Mouse (Mus musculus) MEL (cell line): Measurements from ENCODE around the gene 2410002F23Rik. TPM values are rescaled to one million over a fixed set of nuclear protein-coding genes. Genes with fewer than 3 reads are reported as not detected.
A peak's percentile ranks its signal among the peaks of the same experiment; 100 is the strongest.

Experiments
- DNase-seq: peaks from one replicate; pipeline ENCODE4 v3.0.0; 2011; ENCODE audit warnings: low read depth, low spot score
- H3K27ac ChIP-seq: 2 replicates; pipeline ENCODE4 v1.5.1; 2012; ENCODE audit warnings: low read depth, mild to moderate bottlenecking, control low read depth, low read length, moderate library complexity; ENCODE audit not compliant: control insufficient read depth
- H3K27me3 ChIP-seq, 2 experiments: fragments of 150-350 bp in 1 of 2; sonication (generic) in 1 of 2; 2 replicates each; pipeline ENCODE4 v1.6.1; 2012; ENCODE audit warnings: low read length in 2 of 2, mild to moderate bottlenecking in 2 of 2, improper control_type of control experiment in 1 of 2, moderate library complexity in 1 of 2; ENCODE audit not compliant: insufficient read depth in 2 of 2, control insufficient read depth in 1 of 2
- H3K36me3 ChIP-seq, 2 experiments: 2 replicates each; pipeline ENCODE4 v1.6.1; 2012 to 2014; ENCODE audit warnings: low read length in 2 of 2, improper control_type of control experiment in 1 of 2, inconsistent platforms in 1 of 2, mild to moderate bottlenecking in 1 of 2; ENCODE audit not compliant: insufficient read depth in 2 of 2, control insufficient read depth in 1 of 2
- H3K4me1 ChIP-seq, 2 experiments: fragments of 150-350 bp in 1 of 2; sonication (generic) in 1 of 2; 2 replicates each; pipeline ENCODE4 v1.6.1; 2012; ENCODE audit warnings: low read length in 2 of 2, improper control_type of control experiment in 1 of 2, mild to moderate bottlenecking in 1 of 2; ENCODE audit not compliant: insufficient read depth in 2 of 2, control insufficient read depth in 1 of 2
- H3K4me3 ChIP-seq, 2 experiments: fragments of 150-350 bp in 1 of 2; sonication (generic) in 1 of 2; 2 replicates each; pipeline ENCODE4 v1.5.1; 2012; ENCODE audit warnings: low read depth in 2 of 2, low read length in 2 of 2, mild to moderate bottlenecking in 2 of 2, moderate library complexity in 2 of 2, control low read depth in 1 of 2, improper control_type of control experiment in 1 of 2; ENCODE audit not compliant: control insufficient read depth in 1 of 2, insufficient read depth in 1 of 2
- H3K79me2 ChIP-seq: 2 replicates; pipeline ENCODE4 v1.6.1; 2012; ENCODE audit warnings: mild to moderate bottlenecking, low read length, moderate library complexity; ENCODE audit not compliant: control insufficient read depth, poor library complexity, insufficient read depth
- H3K9ac ChIP-seq: 2 replicates; pipeline ENCODE4 v1.6.1; 2012; ENCODE audit warnings: low read depth, mild to moderate bottlenecking, control low read depth, low read length, moderate library complexity; ENCODE audit not compliant: control insufficient read depth, poor library complexity, severe bottlenecking
- H3K9me3 ChIP-seq: fragments of 150-350 bp; sonication (generic); replicated peaks from 2 replicates; pipeline ENCODE4 v1.6.1; 2012; ENCODE audit warnings: mild to moderate bottlenecking, low read length, improper control_type of control experiment, moderate library complexity; ENCODE audit not compliant: insufficient read depth
- CHD1 ChIP-seq: IDR thresholded peaks from 2 replicates; pipeline ENCODE4 v1.6.1; 2012; ENCODE audit warnings: low read depth, mild to moderate bottlenecking, inconsistent platforms, low read length, improper control_type of control experiment
- CHD2 ChIP-seq: IDR thresholded peaks from 2 replicates; pipeline ENCODE4 v1.6.1; 2011; ENCODE audit warnings: low read length, improper control_type of control experiment
- ELF1 ChIP-seq: IDR thresholded peaks from 2 replicates; pipeline ENCODE4 v1.6.1; 2014; ENCODE audit warnings: low read depth, mild to moderate bottlenecking, inconsistent platforms, low read length, improper control_type of control experiment, moderate library complexity
- GATA1 ChIP-seq: IDR thresholded peaks from 2 replicates; pipeline ENCODE4 v1.6.1; 2011; ENCODE audit warnings: low read depth, low read length, improper control_type of control experiment
- MAX ChIP-seq: IDR thresholded peaks from 2 replicates; pipeline ENCODE4 v1.6.1; 2011; ENCODE audit warnings: low read length, improper control_type of control experiment
- POLR2A ChIP-seq, 2 experiments: IDR thresholded peaks; 2 replicates each; pipeline ENCODE4 v1.6.1; 2011 to 2012; ENCODE audit warnings: low read length in 2 of 2, mild to moderate bottlenecking in 2 of 2, control low read depth in 1 of 2, improper control_type of control experiment in 1 of 2, low read depth in 1 of 2, moderate library complexity in 1 of 2; ENCODE audit not compliant: control insufficient read depth in 1 of 2, insufficient read depth in 1 of 2, poor library complexity in 1 of 2
- POLR2AphosphoS2 ChIP-seq: IDR thresholded peaks from 2 replicates; pipeline ENCODE4 v1.6.1; 2011; ENCODE audit warnings: low read length, improper control_type of control experiment
- POLR2AphosphoS5 ChIP-seq: IDR thresholded peaks from 2 replicates; pipeline ENCODE4 v1.6.1; 2012; ENCODE audit warnings: low read depth, borderline replicate concordance, mild to moderate bottlenecking, inconsistent platforms, low read length, moderate library complexity, mixed read lengths
- RAD21 ChIP-seq: IDR thresholded peaks from 2 replicates; pipeline ENCODE4 v1.6.1; 2011; ENCODE audit warnings: mild to moderate bottlenecking, low read depth, low read length, improper control_type of control experiment
- TBP ChIP-seq: IDR thresholded peaks from 2 replicates; pipeline ENCODE4 v1.8.0; 2011; ENCODE audit warnings: low read depth, low read length, improper control_type of control experiment
- USF2 ChIP-seq, 2 experiments: IDR thresholded peaks; 2 replicates each; pipeline ENCODE4 v1.6.1; 2011 to 2012; ENCODE audit warnings: improper control_type of control experiment in 2 of 2, low read length in 2 of 2, borderline replicate concordance in 1 of 2, inconsistent platforms in 1 of 2, low read depth in 1 of 2, mild to moderate bottlenecking in 1 of 2; ENCODE audit not compliant: insufficient read depth in 1 of 2
- ZC3H11A ChIP-seq: IDR thresholded peaks from 2 replicates; pipeline ENCODE4 v1.6.1; 2012; ENCODE audit warnings: low read depth, mild to moderate bottlenecking, inconsistent platforms, low read length, improper control_type of control experiment
- polyA plus RNA-seq, 2 experiments: library from polyadenylated mRNA; stranded (reverse) in 1 of 2; unstranded in 1 of 2; fragments of >175 nt in 1 of 2; fragments of >200 nt in 1 of 2; gene quantifications; 2 replicates each; pipeline versions ENCODE4 v1.2.1 to v1.2.4; 2012; ENCODE audit warnings: low replicate concordance in 2 of 2, low read depth in 1 of 2; ENCODE audit not compliant: insufficient read length in 2 of 2, insufficient read depth in 1 of 2, missing spikeins in 1 of 2
- total RNA-seq: library from RNA; depleted of rRNA; stranded (reverse); fragments of 300-350 nt; gene quantifications from 2 replicates; pipeline ENCODE4 v1.2.3, GENCODE M21; 2012

The 2410002F23Rik gene
- total and polyA plus RNA-seq, 3 experiments = 148 to 841 (median 174) TPM

- no peak; the same call in 1 of the 2 replicates for TF ChIP-seq POLR2AphosphoS5
- TF ChIP-seq, all 39 proteins: peak for 6
Measured at GRCm38 (mm10) chr7:44246984-44247470, 505 bp downstream of the 2410002F23Rik start (continued).

GRCm38 (mm10) chr7:44247971-44248370 is 1.4 kb downstream of the 2410002F23Rik start:
- Histone ChIP-seq H3K4me1 (peaks cover 0 to 15% of the 10 kb centered on the region in 2 experiments; a peak in 2 of 4 replicates), H3K4me3 (peak overlapping the region; percentile 47 to 67), H3K9me3 (no peaks in the 10 kb centered on the region)
- DNase-seq = no peak
- TF ChIP-seq CHD2 = no peak
- no peak; a peak in 1 of 4 replicates for TF ChIP-seq POLR2A (IDR thresholded peaks at IDR 0.05; ENCODE audit: control insufficient read depth in 1 of 2, insufficient read depth in 1 of 2, low read depth in 1 of 2, low read length in 2 of 2, poor library complexity in 1 of 2)
- TF ChIP-seq MAX = no peak
- TF ChIP-seq RAD21 = no peak
- no peak for TF ChIP-seq POLR2AphosphoS5
- no peak for TF ChIP-seq ZC3H11A
- TF ChIP-seq GATA1 = no peak
- no peak for TF ChIP-seq POLR2AphosphoS2
- no peak for TF ChIP-seq USF2 (IDR thresholded peaks at IDR 0.05; ENCODE audit: borderline replicate concordance in 1 of 2, insufficient read depth in 1 of 2, low read depth in 1 of 2, low read length in 2 of 2)
- TF ChIP-seq CHD1 = no peak
- TF ChIP-seq, all 39 proteins: peak for 0
- H3K27me3 ChIP-seq = no peaks in the 10 kb centered on the region
- H3K27ac ChIP-seq = peak overlapping the region; percentile 36; the same call in 1 of the 2 replicates
- peaks cover 27% of the 10 kb centered on the region for H3K79me2 ChIP-seq
- peaks cover 12 to 15% of the 10 kb centered on the region in 2 experiments for H3K36me3 ChIP-seq
- H3K9ac ChIP-seq = peak overlapping the region; percentile 63

GRCm38 (mm10) chr7:44249248-44249647 is 2.7 kb downstream of the 2410002F23Rik start:
- H3K9me3 ChIP-seq = no peaks in the 10 kb centered on the region
- H3K9ac ChIP-seq = no peak overlapping the region
- no peak overlapping the region for H3K27ac ChIP-seq
- H3K4me3 ChIP-seq = no peak overlapping the region
- peaks cover 12 to 15% of the 10 kb centered on the region in 2 experiments for H3K36me3 ChIP-seq
- TF ChIP-seq POLR2A (IDR thresholded peaks at IDR 0.05; ENCODE audit: control insufficient read depth in 1 of 2, insufficient read depth in 1 of 2, low read depth in 1 of 2, low read length in 2 of 2, poor library complexity in 1 of 2) = peak in 1 of 2 experiments; percentile 45; a peak in 2 of 4 replicates
- TF ChIP-seq TBP = no peak
- no peak for TF ChIP-seq ELF1
- H3K4me1 ChIP-seq = peaks cover 0 to 15% of the 10 kb centered on the region in 2 experiments; a peak in 2 of 4 replicates
- peaks cover 27% of the 10 kb centered on the region for H3K79me2 ChIP-seq
- H3K27me3 ChIP-seq = no peaks in the 10 kb centered on the region
- no peak for DNase-seq
